Mouse (Mus musculus) stomach, embryonic 15.5 days (tissue): ENCODE data around the gene Alkal2. TPM values are rescaled to one million over a fixed set of nuclear protein-coding genes. Genes with fewer than 3 reads are reported as not detected.
A peak's percentile ranks its signal among the peaks of the same experiment; 100 is the strongest.

ENCODE experiments used
- ATAC-seq: fragments of 200-750 bp; cut with Nextera tagmentation; 2 replicates; pipeline ENCODE4 v1.8.0; 2017; ENCODE audit warnings: low read depth, moderate number of reproducible peaks, moderate TSS enrichment; ENCODE audit not compliant: insufficient read depth, low FRiP score
- H3K27ac ChIP-seq: fragments of 300-500 bp; sonication (generic); 2 replicates; pipeline ENCODE4 v1.5.1; 2015; ENCODE audit warnings: mild to moderate bottlenecking, inconsistent platforms
- H3K27me3 ChIP-seq: fragments of 300-500 bp; sonication (generic); replicated peaks from 2 replicates; pipeline ENCODE4 v1.6.1; 2015; ENCODE audit warnings: inconsistent platforms
- H3K36me3 ChIP-seq: fragments of 300-500 bp; sonication (generic); 2 replicates; pipeline ENCODE4 v1.6.1; 2015; ENCODE audit warnings: inconsistent platforms
- H3K4me1 ChIP-seq: fragments of 300-500 bp; sonication (generic); 2 replicates; pipeline ENCODE4 v1.6.1; 2015; ENCODE audit warnings: inconsistent platforms
- H3K4me2 ChIP-seq: fragments of 300-500 bp; sonication (generic); 2 replicates; pipeline ENCODE4 v1.6.1; 2015; ENCODE audit warnings: mild to moderate bottlenecking, inconsistent platforms
- H3K4me3 ChIP-seq: fragments of 300-500 bp; sonication (generic); replicated peaks from 2 replicates; pipeline ENCODE4 v1.5.1; 2015; ENCODE audit warnings: inconsistent platforms
- H3K9ac ChIP-seq: fragments of 300-500 bp; sonication (generic); 2 replicates; pipeline ENCODE4 v1.6.1; 2015; ENCODE audit warnings: inconsistent platforms
- H3K9me3 ChIP-seq: fragments of 300-500 bp; sonication (generic); 2 replicates; pipeline ENCODE4 v1.6.1; 2016; ENCODE audit warnings: inconsistent platforms
- WGBS: fragments of 180-500 bp; shearing (Covaris S2); methylation state at CpG from one replicate; pipeline ENCODE4 v1.1.7; 2015; 5-methylcytosine and 5-hydroxymethylcytosine counted together
- polyA plus RNA-seq: library from polyadenylated mRNA; unstranded; fragments of >200 nt; fragmentation: Nextera tagmentation; extraction: Ambion mirVana; gene quantifications from 2 replicates; pipeline ENCODE4 v1.2.1, GENCODE M21; 2015

Alkal2 gene
- polyA plus RNA-seq = 1.4 and 1.8 TPM in 2 replicates

DNA sequence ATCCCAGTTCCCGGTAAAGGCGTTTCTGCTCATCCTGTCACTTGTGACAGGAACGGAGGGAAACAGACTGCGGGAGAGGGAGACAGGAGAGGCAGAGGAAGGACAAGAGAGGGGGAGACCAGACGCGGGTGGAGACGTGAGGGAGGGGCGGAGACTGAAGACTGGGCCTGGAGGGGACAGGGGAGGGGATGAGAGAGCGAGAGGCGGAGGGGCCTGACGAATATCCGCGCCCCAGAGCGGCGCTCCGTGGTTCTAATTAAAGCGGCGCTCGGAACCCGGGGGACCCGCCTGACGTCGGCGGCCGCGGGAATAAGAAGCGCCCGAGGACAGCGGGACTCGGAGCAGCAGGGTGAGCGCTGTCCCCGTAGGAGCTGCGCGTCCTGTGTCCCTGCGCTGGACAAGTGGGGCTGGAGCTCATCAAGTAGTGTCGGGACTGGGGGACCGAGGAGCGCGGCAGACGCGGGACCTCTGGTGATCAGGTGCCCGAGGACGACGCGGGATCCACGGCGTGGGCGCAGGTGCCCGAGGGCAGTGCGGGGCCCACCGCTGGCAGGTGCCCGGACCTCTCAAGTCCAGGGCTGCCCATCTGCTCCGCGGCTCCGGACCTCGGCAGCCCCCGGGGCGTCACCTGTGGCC is at the start of gene Alkal2:
Gene Alkal2 (plus strand): TSS at position 337 of the 636 bp plus-strand sequence.
- H3K9ac ChIP-seq = peak within 1 kb of the TSS; percentile 32
- no peaks in the 10 kb centered on the region for H3K9me3 ChIP-seq
- H3K27me3 ChIP-seq = peaks cover 36% of the 10 kb centered on the region
- H3K36me3 ChIP-seq = no peaks in the 10 kb centered on the region
- peaks cover 9% of the 10 kb centered on the region for H3K4me1 ChIP-seq
- no peak; the same call in 1 of the 2 replicates for ATAC-seq
- peak within 1 kb of the TSS; percentile 47 for H3K4me3 ChIP-seq
- under 1% methylated on average over 58 of the region's 58 CpGs for WGBS
- no peak within 1 kb of the TSS for H3K27ac ChIP-seq
- H3K4me2 ChIP-seq = peak within 1 kb of the TSS; percentile 96

DNA sequence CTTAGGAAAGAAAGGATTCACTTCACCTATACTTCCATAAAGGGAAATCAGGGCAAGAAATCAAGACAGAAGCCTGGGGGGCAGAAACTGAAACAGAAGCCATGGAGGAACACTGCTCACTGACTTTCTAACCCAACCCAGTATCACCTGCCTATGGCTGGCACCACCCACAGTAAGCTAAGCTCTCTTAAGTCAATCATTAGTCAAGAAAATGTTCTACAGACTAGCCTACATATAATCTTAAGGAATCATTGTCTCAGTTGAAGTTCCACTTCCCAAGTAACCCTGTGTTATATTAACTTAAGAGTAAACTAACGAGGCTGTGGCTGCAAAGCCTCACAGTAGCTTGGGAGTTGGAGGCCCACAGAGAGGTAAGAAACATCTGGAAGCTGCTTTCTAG is 35.6 kb upstream of the Alkal2 start:
- H3K4me1 ChIP-seq = no peaks in the 10 kb centered on the region
- WGBS = 53% methylated on average over 1 of the region's 1 CpGs
- H3K36me3 ChIP-seq = no peaks in the 10 kb centered on the region
- peak; percentile 58 for ATAC-seq
- H3K4me2 ChIP-seq = no peak overlapping the region
- no peak overlapping the region for H3K4me3 ChIP-seq
- no peaks in the 10 kb centered on the region for H3K9me3 ChIP-seq
- no peaks in the 10 kb centered on the region for H3K27me3 ChIP-seq
- no peak overlapping the region for H3K27ac ChIP-seq
- H3K9ac ChIP-seq = no peak overlapping the region

DNA sequence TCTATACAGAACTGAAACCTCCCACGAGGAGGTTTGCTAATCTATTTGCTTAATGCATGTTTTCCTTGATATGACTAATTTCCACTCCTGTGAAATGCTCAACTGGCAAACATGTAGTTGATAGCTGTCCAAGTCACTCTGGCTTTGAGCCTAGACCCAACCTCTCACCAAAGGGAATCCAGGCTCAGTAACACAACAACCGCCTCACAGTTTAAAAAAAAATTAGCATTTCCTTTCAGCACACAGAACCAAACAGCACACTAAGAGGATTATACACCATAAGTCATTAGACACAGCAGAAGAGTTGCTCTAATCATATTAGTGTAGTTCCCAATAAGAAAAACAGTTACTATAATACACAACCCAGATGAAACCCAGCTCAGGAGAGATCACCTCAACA is 33.2 kb upstream of the Alkal2 start:
- H3K9me3 ChIP-seq = no peaks in the 10 kb centered on the region
- H3K4me3 ChIP-seq = no peak overlapping the region
- no peaks in the 10 kb centered on the region for H3K4me1 ChIP-seq
- H3K4me2 ChIP-seq = no peak overlapping the region
- no peak for ATAC-seq
- H3K27ac ChIP-seq = no peak overlapping the region
- WGBS = 27% methylated on average over 2 of the region's 2 CpGs
- no peak overlapping the region for H3K9ac ChIP-seq
- no peaks in the 10 kb centered on the region for H3K27me3 ChIP-seq
- H3K36me3 ChIP-seq = no peaks in the 10 kb centered on the region

DNA sequence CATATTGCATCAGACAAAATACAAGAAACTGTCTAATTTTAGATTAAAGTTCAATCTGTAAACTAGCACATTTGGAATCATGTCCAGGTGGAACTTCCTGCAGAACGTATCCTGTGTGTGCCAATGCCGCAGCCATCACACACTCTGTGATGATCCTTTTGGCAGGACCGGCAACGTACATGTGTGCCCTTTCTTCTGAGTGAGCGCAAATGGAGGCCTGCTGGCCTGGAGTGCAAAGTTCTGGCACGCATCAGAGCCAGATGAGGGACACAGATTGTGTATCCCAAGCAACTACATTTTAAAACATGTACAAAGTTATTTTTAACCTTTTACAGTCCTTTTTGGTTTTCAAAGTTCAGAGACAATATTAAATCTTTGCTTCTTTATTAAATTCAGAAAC is 32.3 kb upstream of the Alkal2 start:
- Histone ChIP-seq H3K27ac (no peak overlapping the region), H3K9ac (no peak overlapping the region), H3K27me3 (no peaks in the 10 kb centered on the region), H3K4me1 (no peaks in the 10 kb centered on the region), H3K4me3 (no peak overlapping the region), H3K9me3 (no peaks in the 10 kb centered on the region), H3K36me3 (no peaks in the 10 kb centered on the region), H3K4me2 (no peak overlapping the region)
- 81% methylated on average over 6 of the region's 6 CpGs for WGBS
- ATAC-seq = no peak

DNA sequence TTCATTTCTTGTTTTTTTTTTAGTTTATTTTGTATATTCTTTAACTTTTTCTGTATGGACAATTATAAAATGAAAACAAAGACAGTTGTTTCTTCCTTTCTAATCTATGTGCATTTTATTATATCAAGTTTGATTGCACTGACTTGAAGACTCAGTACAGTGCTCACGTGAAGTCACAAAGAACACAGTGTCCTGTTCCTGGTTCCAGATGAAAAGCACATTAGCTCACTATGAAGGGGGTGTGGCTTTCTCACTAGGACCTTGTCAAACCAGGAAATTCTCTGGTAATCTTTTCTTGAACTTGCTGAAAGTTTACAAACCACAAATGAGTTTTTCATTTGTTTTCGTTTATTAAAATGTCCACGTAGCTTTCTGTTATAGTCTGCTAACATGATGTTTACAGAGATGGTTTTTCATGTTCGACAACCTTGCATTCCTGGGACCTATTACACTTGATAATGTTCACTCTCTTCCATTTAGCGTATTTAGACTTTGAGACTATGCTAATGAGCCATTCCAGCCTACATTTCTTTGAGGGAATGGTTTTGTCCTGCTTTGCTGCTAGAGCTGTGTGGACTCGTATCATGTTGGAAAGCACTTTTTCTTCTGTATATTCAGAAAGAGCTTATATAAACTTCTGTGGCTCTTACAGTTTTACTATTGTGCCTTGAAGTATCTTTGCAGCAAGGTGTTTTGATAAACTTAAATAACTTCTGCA is 28.5 kb upstream of the Alkal2 start:
- peak; percentile 60; the same call in 1 of the 2 replicates for ATAC-seq
- H3K27me3 ChIP-seq = no peaks in the 10 kb centered on the region
- no peaks in the 10 kb centered on the region for H3K36me3 ChIP-seq
- no peak overlapping the region for H3K4me3 ChIP-seq
- no peak overlapping the region for H3K27ac ChIP-seq
- 46% methylated on average over 6 of the region's 6 CpGs for WGBS
- no peak overlapping the region for H3K9ac ChIP-seq
- H3K4me1 ChIP-seq = no peaks in the 10 kb centered on the region
- no peaks in the 10 kb centered on the region for H3K9me3 ChIP-seq
- no peak overlapping the region for H3K4me2 ChIP-seq

DNA sequence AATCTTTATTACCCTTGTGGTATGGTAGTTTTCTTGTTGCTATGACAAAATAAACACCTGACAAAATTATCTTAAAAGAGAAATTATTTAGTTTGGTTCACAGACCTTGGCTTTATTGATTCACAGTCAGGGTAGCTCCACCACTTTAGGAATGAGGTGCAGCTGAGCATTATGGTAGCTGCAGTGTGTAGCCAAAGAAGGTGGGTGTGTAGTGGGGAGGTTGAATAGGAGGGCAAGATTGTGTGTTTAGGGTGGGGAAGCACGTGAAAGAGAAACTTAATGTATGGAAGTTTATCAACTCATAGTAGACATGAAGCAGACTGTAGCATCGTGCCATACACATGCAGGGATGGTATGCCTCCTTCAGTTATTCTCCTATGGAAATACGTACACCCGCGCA is 27.9 kb upstream of the Alkal2 start:
- Histone ChIP-seq H3K36me3 (no peaks in the 10 kb centered on the region), H3K4me3 (no peak overlapping the region), H3K4me2 (no peak overlapping the region), H3K9me3 (no peaks in the 10 kb centered on the region), H3K4me1 (no peaks in the 10 kb centered on the region), H3K9ac (no peak overlapping the region), H3K27ac (no peak overlapping the region), H3K27me3 (no peaks in the 10 kb centered on the region)
- no peak for ATAC-seq
- 76% methylated on average over 5 of the region's 5 CpGs for WGBS

DNA sequence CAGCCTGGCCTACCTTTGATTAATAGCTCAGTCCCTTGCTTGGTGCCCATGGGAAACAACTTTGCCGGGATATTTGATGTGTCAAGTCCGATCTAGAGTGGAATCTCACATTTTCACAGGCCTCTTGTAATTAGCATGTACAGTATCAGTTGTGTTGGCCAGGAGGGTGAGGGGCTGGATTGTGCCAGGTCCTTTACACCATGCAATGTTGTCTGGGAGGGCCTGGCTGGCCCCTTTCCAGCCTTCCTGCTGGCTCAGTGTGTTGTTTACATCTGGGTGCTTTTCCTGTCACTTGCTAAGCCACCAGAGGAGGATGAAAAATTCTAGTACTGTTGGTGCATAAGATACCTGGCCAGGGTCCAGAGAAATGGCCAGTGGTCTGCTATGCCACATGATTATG is 19.8 kb upstream of the Alkal2 start:
- H3K4me3 ChIP-seq = no peak overlapping the region
- WGBS = 54% methylated on average over 2 of the region's 2 CpGs
- H3K9ac ChIP-seq = no peak overlapping the region
- H3K9me3 ChIP-seq = no peaks in the 10 kb centered on the region
- no peaks in the 10 kb centered on the region for H3K36me3 ChIP-seq
- H3K27me3 ChIP-seq = no peaks in the 10 kb centered on the region
- no peak for ATAC-seq
- no peak overlapping the region for H3K4me2 ChIP-seq
- no peak overlapping the region for H3K27ac ChIP-seq
- no peaks in the 10 kb centered on the region; the same call in 1 of the 2 replicates for H3K4me1 ChIP-seq

DNA sequence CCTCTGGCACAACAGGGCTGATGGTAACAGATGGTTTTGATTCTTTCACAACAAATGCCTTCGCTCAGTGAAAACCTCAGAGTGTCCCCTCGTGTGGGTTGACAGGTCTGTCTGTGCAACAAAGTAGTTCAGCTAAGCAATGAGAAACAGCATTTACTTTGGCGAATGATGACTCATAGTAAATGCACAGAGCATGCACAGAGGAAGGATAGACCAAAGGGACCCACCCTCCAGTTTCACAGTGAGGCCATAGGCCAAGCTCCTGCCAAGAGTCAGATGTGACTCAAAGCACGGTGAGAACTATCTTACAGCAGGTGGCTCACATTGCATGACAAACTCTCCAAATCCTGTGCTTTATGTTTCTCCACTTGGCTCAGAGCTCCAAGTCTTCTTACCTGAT is 18.3 kb upstream of the Alkal2 start:
- Histone ChIP-seq H3K9ac (no peak overlapping the region), H3K9me3 (no peaks in the 10 kb centered on the region), H3K27ac (no peak overlapping the region), H3K27me3 (no peaks in the 10 kb centered on the region), H3K4me1 (no peaks in the 10 kb centered on the region; the same call in 1 of the 2 replicates), H3K4me2 (no peak overlapping the region), H3K36me3 (no peaks in the 10 kb centered on the region), H3K4me3 (no peak overlapping the region)
- 62% methylated on average over 4 of the region's 4 CpGs for WGBS
- ATAC-seq = peak; percentile 43; the same call in 1 of the 2 replicates

DNA sequence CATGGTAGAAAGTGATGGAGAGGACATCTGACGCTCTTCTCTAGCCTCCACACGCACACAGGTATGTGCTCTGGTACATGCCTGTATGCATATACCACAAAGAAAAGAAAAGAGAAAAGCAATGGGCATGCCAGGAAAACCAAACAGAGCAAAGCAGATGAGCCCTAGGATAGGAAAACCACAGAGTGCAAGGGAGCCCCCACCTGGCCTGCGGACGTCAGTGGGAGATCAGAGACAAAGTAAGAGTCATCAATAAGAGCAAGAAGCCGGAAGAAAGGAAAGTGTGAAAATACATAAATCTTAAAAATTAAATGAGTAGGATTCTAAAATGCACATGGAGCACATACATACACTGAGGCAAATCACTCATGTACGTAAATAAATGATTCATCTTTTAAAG is 4.7 kb upstream of the Alkal2 start:
- no peak overlapping the region for H3K27ac ChIP-seq
- H3K4me1 ChIP-seq = peaks cover 4% of the 10 kb centered on the region
- H3K9me3 ChIP-seq = no peaks in the 10 kb centered on the region
- H3K4me3 ChIP-seq = no peak overlapping the region
- no peak overlapping the region for H3K9ac ChIP-seq
- no peaks in the 10 kb centered on the region for H3K36me3 ChIP-seq
- no peak overlapping the region for H3K4me2 ChIP-seq
- ATAC-seq = no peak
- 58% methylated on average over 6 of the region's 6 CpGs for WGBS
- H3K27me3 ChIP-seq = peaks cover 21% of the 10 kb centered on the region

DNA sequence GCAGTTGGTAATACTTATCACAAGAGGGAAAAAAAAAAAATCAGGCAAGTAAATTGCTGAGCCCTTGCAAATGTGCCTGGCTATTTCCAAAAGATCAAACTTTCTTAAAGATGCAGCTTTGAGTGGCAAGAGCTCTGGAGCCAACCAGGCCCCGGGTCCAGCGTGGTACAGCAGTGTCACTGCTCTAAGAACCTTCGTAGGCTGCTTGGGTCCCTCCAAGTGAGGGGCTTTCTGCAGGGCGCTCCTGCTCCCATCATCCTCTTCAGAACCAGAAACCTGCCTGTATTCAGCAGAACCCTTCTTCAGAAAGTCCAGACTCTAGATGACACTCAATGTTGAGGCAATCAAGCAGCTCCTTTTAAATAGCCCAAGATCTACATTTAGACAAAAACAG is 533 bp upstream of the Alkal2 start:
- no peak overlapping the region for H3K9ac ChIP-seq
- WGBS = 24% methylated on average over 4 of the region's 4 CpGs
- no peak for ATAC-seq
- H3K4me3 ChIP-seq = peak overlapping the region; percentile 47
- H3K27me3 ChIP-seq = peaks cover 36% of the 10 kb centered on the region
- no peak overlapping the region for H3K27ac ChIP-seq
- no peaks in the 10 kb centered on the region for H3K9me3 ChIP-seq
- no peaks in the 10 kb centered on the region for H3K36me3 ChIP-seq
- peaks cover 9% of the 10 kb centered on the region for H3K4me1 ChIP-seq
- H3K4me2 ChIP-seq = peak overlapping the region; percentile 96

DNA sequence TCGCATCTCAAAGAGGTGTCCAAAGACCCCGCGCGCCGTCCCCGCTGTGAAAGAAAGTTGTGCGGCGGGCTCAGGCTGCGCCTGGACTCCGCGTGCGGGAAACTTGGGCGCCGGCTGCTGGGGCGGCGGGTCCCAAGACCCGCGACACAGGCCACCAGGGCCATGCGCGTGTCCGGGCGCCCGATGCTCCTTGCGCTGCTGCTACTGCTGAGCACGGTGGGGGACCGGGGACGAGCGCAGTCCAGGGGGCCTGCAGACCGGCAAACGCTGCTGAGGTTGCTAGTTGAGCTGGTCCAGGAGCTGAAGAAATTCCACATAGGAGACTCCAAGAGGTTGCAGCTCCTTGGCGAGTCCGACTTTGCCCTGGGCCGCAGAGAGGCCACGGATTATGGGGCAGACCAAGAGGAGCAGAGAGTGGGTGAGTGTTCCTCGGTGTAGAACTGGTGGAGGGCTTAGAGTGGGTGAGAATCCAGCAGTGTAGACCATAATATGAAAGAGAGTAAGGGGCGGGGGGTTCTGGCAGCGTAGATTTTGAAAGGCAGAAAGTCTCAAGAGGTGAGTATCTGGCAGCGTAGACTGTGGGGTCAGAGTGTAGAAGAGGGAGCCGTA is 604 bp downstream of the Alkal2 start:
- peaks cover 9% of the 10 kb centered on the region for H3K4me1 ChIP-seq
- no peaks in the 10 kb centered on the region for H3K9me3 ChIP-seq
- 9% methylated on average over 39 of the region's 39 CpGs for WGBS
- peak; percentile 53; the same call in 1 of the 2 replicates for ATAC-seq
- no peak overlapping the region for H3K27ac ChIP-seq
- peak overlapping the region; percentile 47 for H3K4me3 ChIP-seq
- H3K9ac ChIP-seq = peak overlapping the region; percentile 32
- H3K27me3 ChIP-seq = peaks cover 36% of the 10 kb centered on the region
- H3K36me3 ChIP-seq = no peaks in the 10 kb centered on the region
- peak overlapping the region; percentile 96 for H3K4me2 ChIP-seq

DNA sequence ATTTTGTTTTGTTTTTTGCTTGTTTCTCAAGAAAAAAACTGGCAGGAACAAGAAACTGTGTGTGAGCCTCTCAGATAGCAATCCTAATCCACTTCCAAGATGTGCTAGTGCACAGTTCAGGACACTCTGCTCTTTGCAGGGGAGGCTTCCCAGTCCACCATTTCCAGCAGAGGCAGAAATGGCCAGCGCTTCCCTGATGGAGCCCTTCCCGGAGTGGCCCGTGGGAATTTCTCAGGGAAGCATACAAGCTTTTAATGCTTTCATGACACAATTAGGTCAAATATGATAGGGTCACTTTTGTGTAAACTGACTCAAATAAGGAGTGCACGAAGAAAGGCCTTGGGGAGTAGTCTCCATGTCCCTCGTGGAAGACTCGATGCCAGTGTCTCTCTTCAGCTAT is 1.8 kb downstream of the Alkal2 start:
- Histone ChIP-seq H3K27me3 (peaks cover 36% of the 10 kb centered on the region), H3K4me1 (peaks cover 9% of the 10 kb centered on the region), H3K9ac (no peak overlapping the region), H3K27ac (no peak overlapping the region), H3K36me3 (no peaks in the 10 kb centered on the region), H3K4me2 (no peak overlapping the region), H3K9me3 (no peaks in the 10 kb centered on the region), H3K4me3 (no peak overlapping the region)
- WGBS = 59% methylated on average over 6 of the region's 6 CpGs
- no peak for ATAC-seq
